In genomic region chr10:77603021-77603420, GRCm38 (mm10) we compare ENCODE assay signal across 30 mouse cellular contexts. TPM values are rescaled to one million over a fixed set of nuclear protein-coding genes. Genes with fewer than 3 reads are reported as not detected.
A peak's percentile ranks its signal among the peaks of the same experiment; 100 is the strongest.
DNase-seq lines count a peak whose midpoint lies in the region; ATAC-seq and TF ChIP-seq lines count a peak whose summit lies in the region.
"Had no signal": no experiment of that assay in that cellular context is flagged by ENCODE, and none has a peak within 500 bp of the region (broad histone marks: within the 10 kb centered on the region; RNA-seq: fewer than 3 reads in every experiment).

No protein-coding gene starts in this region.

- peaks cover 87% of the 10 kb centered on the region for H3K4me1 ChIP-seq in E14TG2a.4 (replicated peaks; ENCODE audit: low read depth, low read length)
- peaks cover 4% of the 10 kb centered on the region; the same call in 1 of the 2 replicates for H3K4me1 ChIP-seq in hindbrain, embryonic 11.5 days (replicated peaks; ENCODE audit: control insufficient read depth, insufficient read depth, low read length)

- no peaks in the 10 kb centered on the region for H3K27me3 ChIP-seq in E14TG2a.4 (ENCODE audit: insufficient read depth, low read length)
- H3K27me3 ChIP-seq in myocyte (ENCODE audit: control insufficient read depth, insufficient read depth, insufficient read length), result no peaks in the 10 kb centered on the region
- no peaks in the 10 kb centered on the region for H3K27me3 ChIP-seq in hindbrain, embryonic 11.5 days (ENCODE audit: control insufficient read depth, insufficient read depth, low read length)
- H3K27me3 ChIP-seq: CH12.LX; embryonic facial prominence, embryonic 13.5 days; embryonic facial prominence, embryonic 15.5 days; forebrain, embryonic 12.5 days; forebrain, embryonic 15.5 days; Patski had no signal

- no peak overlapping the region for H3K4me2 ChIP-seq in myocyte (ENCODE audit: low read depth)
- H3K4me2 ChIP-seq in hindbrain, embryonic 11.5 days (replicated peaks; ENCODE audit: low read depth, low read length), result no peak overlapping the region
- H3K4me2 ChIP-seq: embryonic facial prominence, embryonic 13.5 days; embryonic facial prominence, embryonic 15.5 days; forebrain, embryonic 12.5 days; forebrain, embryonic 15.5 days had no signal

- DNase-seq in ES-CJ7 (ENCODE audit: low read depth, low spot score), result peak; percentile 95
- peak; percentile 93 for DNase-seq in R1 (ENCODE audit: low read depth, low spot score)
- no peak for DNase-seq in hindbrain, embryonic 11.5 days (ENCODE audit: low spot score)
- no peak for DNase-seq in kidney, postnatal 4 days
- DNase-seq: adrenal gland, adult 8-10 months; adrenal gland, postnatal 14 days; adrenal gland, postnatal 36 days; B cell, adult 2 months; cerebellum, adult 11-12 months; cerebellum, adult 8-10 months; cerebellum, adult 9-11 months; cerebellum, postnatal 14 days; cerebellum, postnatal 36 days; embryo, embryonic 11 days; forebrain, postnatal 0 days had no signal

- peaks cover 14% of the 10 kb centered on the region for H3K79me2 ChIP-seq in myocyte (ENCODE audit: control insufficient read depth, insufficient read depth)

- H3ac ChIP-seq in myocyte (ENCODE audit: control insufficient read depth, insufficient read length), result no peak overlapping the region

- TF ChIP-seq POLR2A in myocyte (IDR thresholded peaks at IDR 0.05; ENCODE audit: insufficient read length, low read depth), result no peak

- no peaks in the 10 kb centered on the region for H3K9me3 ChIP-seq in E14TG2a.4 (ENCODE audit: low read length)
- no peaks in the 10 kb centered on the region for H3K9me3 ChIP-seq in hindbrain, embryonic 11.5 days (ENCODE audit: control insufficient read depth, low read length)
- H3K9me3 ChIP-seq: embryonic facial prominence, embryonic 13.5 days; embryonic facial prominence, embryonic 15.5 days; forebrain, embryonic 15.5 days had no signal

- no peak overlapping the region for H3K9ac ChIP-seq in hindbrain, embryonic 11.5 days (ENCODE audit: low read depth, low read length)
- H3K9ac ChIP-seq: embryonic facial prominence, embryonic 13.5 days; embryonic facial prominence, embryonic 15.5 days; forebrain, embryonic 12.5 days; forebrain, embryonic 15.5 days; forebrain, postnatal 0 days had no signal

- H3K4me3 ChIP-seq in E14TG2a.4 (replicated peaks; ENCODE audit: low read length) (peak overlapping the region; percentile 43), myocyte (no peak overlapping the region)
- no peak overlapping the region for H3K4me3 ChIP-seq in hindbrain, embryonic 11.5 days (ENCODE audit: low read depth, low read length)
- H3K4me3 ChIP-seq: embryonic facial prominence, embryonic 13.5 days; embryonic facial prominence, embryonic 15.5 days; erythroblast, embryonic 14.5 days; forebrain, embryonic 10.5 days; forebrain, embryonic 12.5 days; forebrain, embryonic 15.5 days had no signal

- H3K27ac ChIP-seq in hindbrain, embryonic 11.5 days (ENCODE audit: low read depth, low read length), result no peak overlapping the region
- H3K27ac ChIP-seq: embryonic facial prominence, embryonic 13.5 days; embryonic facial prominence, embryonic 15.5 days; forebrain, embryonic 10.5 days; forebrain, embryonic 12.5 days; forebrain, embryonic 15.5 days had no signal

- 58% methylated on average over 4 of the region's 4 CpGs for WGBS in hindbrain, embryonic 11.5 days

- peaks cover 23% of the 10 kb centered on the region for H3K36me3 ChIP-seq in E14TG2a.4 (ENCODE audit: insufficient read depth, low read length)
- peaks cover 9% of the 10 kb centered on the region for H3K36me3 ChIP-seq in myocyte (ENCODE audit: control insufficient read depth, insufficient read depth)
- H3K36me3 ChIP-seq in hindbrain, embryonic 11.5 days (ENCODE audit: control insufficient read depth, insufficient read depth, low read length), result no peaks in the 10 kb centered on the region

- no peak for TF ChIP-seq CTCF in E14TG2a.4 (conservative IDR thresholded peaks at IDR 0.05; ENCODE audit: low read length)

- no peak for ATAC-seq in granulocyte monocyte progenitor cell, adult 5-6 weeks (replicated peaks; ENCODE audit: poor library complexity, severe bottlenecking)
- ATAC-seq in hindbrain, embryonic 11.5 days (ENCODE audit: low FRiP score), result no peak
- ATAC-seq: activated CD4-positive, CD25-positive, alpha-beta regulatory T cell, adult 4 months; CD4-positive, CD25-positive, alpha-beta regulatory T cell, adult 4 months; forebrain, embryonic 15.5 days; forebrain, postnatal 0 days; Patski had no signal

TF ChIP-seq in myocyte, 11 proteins besides CTCF, POLR2A, EP300 and RAD21:
- TF ChIP-seq SRF (IDR thresholded peaks at IDR 0.05; ENCODE audit: control insufficient read depth, insufficient read length, low read depth) (no peak), POLR2AphosphoS2 (IDR thresholded peaks at IDR 0.05; ENCODE audit: insufficient read length, low read depth) (peak; percentile 6), MAX (IDR thresholded peaks at IDR 0.05; ENCODE audit: low read depth) (no peak)
TF ChIP-seq in myocyte: peak in this region for 1.

RNA-seq across cellular contexts. Expression of gene Sumo3, which starts 2.9 kb away (rescaled TPM):
- 127 TPM for polyA plus RNA-seq in myocyte (2012; fragmentation: generic; extraction: Trizol)
- 60.0 and 78.8 TPM in 2 replicates for total RNA-seq in granulocyte monocyte progenitor cell, adult 5-6 weeks (2014; fragmentation: Nextera tagmentation)
- 197 and 205 TPM in 2 replicates for total RNA-seq in granulocyte monocyte progenitor cell, adult 5-6 weeks (2017)
- 287 and 321 TPM in 2 replicates for polyA plus RNA-seq in hindbrain, embryonic 11.5 days (2014; fragmentation: Nextera tagmentation; extraction: Ambion mirVana)

RNA-seq across cellular contexts. Expression of gene Gm49325, which starts 3.0 kb away (rescaled TPM):
- polyA plus RNA-seq in myocyte (2012; fragmentation: generic; extraction: Trizol), result 8.8 TPM
- total RNA-seq in granulocyte monocyte progenitor cell, adult 5-6 weeks (2014; fragmentation: Nextera tagmentation), result not detected in 2 replicates
- 1.6 TPM in 1 of 2 replicates, not detected in the other for total RNA-seq in granulocyte monocyte progenitor cell, adult 5-6 weeks (2017)
- polyA plus RNA-seq in hindbrain, embryonic 11.5 days (2014; fragmentation: Nextera tagmentation; extraction: Ambion mirVana), result 2.2 TPM in 1 of 2 replicates, not detected in the other
- total RNA-seq: common myeloid progenitor, adult 5-6 weeks; forebrain, postnatal 0 days; G1E had no signal
- polyA plus RNA-seq: erythroblast, embryonic 14.5 days; G1E had no signal

RNA-seq across cellular contexts. Expression of gene Ube2g2, which starts 19.1 kb away (rescaled TPM):
- polyA plus RNA-seq in myocyte (2012; fragmentation: generic; extraction: Trizol), result 181 TPM
- total RNA-seq in granulocyte monocyte progenitor cell, adult 5-6 weeks (2014; fragmentation: Nextera tagmentation), result 39.6 and 42.0 TPM in 2 replicates
- total RNA-seq in granulocyte monocyte progenitor cell, adult 5-6 weeks (2017), result 29.5 and 53.3 TPM in 2 replicates
- polyA plus RNA-seq in hindbrain, embryonic 11.5 days (2014; fragmentation: Nextera tagmentation; extraction: Ambion mirVana), result 40.5 and 50.0 TPM in 2 replicates

RNA-seq across cellular contexts. Expression of gene Pttg1ip, which starts 21.5 kb away (rescaled TPM):
- 237 TPM for polyA plus RNA-seq in myocyte (2012; fragmentation: generic; extraction: Trizol)
- total RNA-seq in granulocyte monocyte progenitor cell, adult 5-6 weeks (2014; fragmentation: Nextera tagmentation), result 36.6 and 39.0 TPM in 2 replicates
- total RNA-seq in granulocyte monocyte progenitor cell, adult 5-6 weeks (2017), result 34.6 and 37.0 TPM in 2 replicates
- 73.1 and 79.3 TPM in 2 replicates for polyA plus RNA-seq in hindbrain, embryonic 11.5 days (2014; fragmentation: Nextera tagmentation; extraction: Ambion mirVana)

Comparison
In these comparisons a context has a peak if more than half of its experiments do, and no peak if none do; other contexts are left out.
1. DNase-seq: peak in ES-CJ7 (single experiment) and R1 (single experiment); none in hindbrain, embryonic 11.5 days (single experiment) and kidney, postnatal 4 days (0 of 2).